Mouse (Mus musculus) colon, adult 2 months (tissue): ENCODE data around the gene Trmt11. TPM values are rescaled to one million over a fixed set of nuclear protein-coding genes. Genes with fewer than 3 reads are reported as not detected.

Experiments used
- polyA plus RNA-seq: library from polyadenylated mRNA; depleted of rRNA; stranded (reverse); fragments of >200 nt; gene quantifications from 2 replicates; pipeline ENCODE4 v1.2.3, GENCODE M21; 2012; rRNA removed

The Trmt11 gene
- polyA plus RNA-seq = 0.35 and 0.90 TPM in 2 replicates

GRCm38 (mm10) chr10:30600542-30600966, at the start of gene Trmt11:
Trmt11 (minus strand) TSS chr10:30600749.

GRCm38 (mm10) chr10:30629513-30629912, 29.0 kb upstream of the Trmt11 start, which contains the start of gene Hint3:
Hint3 (minus strand) TSS chr10:30629632.

Other genes starting within 250 kb of the Trmt11 start
- 8.5 and 12.9 TPM in 2 replicates for gene Hint3, start 28.9 kb upstream of the Trmt11 start, polyA plus RNA-seq
- gene Ncoa7, start 202.6 kb upstream of the Trmt11 start, polyA plus RNA-seq = 4.0 and 4.6 TPM in 2 replicates
- gene Hey2, start 242.1 kb upstream of the Trmt11 start, polyA plus RNA-seq = 1.9 and 4.4 TPM in 2 replicates